Mouse (Mus musculus) heart, adult 9 months (tissue): ENCODE data around the gene Bloc1s4.

Experiments
- DNase-seq, 2 experiments: peaks; one replicate each; pipeline ENCODE4 v3.0.0; 2022; ENCODE audit warnings: low spot score in 2 of 2

Bloc1s4 gene

GRCm38 (mm10) chr5:36719601-36720000, 28.8 kb downstream of the Bloc1s4 start:
- DNase-seq, result no peak

DNA sequence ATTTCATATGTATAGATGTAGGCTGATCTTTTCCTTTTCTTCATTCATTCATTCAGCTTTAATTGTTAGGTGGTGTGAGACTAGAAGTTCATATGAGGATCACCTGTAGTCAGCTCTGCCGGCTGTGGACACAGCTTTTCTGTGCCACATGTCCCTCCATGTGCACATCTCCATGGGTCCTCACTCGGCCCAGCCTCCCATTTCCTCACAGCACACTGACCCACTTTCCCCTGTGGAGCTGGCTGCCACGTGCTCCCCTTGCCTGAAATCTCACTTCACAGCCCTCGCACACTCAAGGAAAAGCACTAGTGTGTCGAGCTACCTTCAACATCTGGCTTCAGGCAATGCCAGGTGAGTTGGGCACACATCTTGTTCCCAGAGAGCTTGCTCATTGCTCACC, 29.3 kb downstream of the Bloc1s4 start:
- no peak for DNase-seq

DNA sequence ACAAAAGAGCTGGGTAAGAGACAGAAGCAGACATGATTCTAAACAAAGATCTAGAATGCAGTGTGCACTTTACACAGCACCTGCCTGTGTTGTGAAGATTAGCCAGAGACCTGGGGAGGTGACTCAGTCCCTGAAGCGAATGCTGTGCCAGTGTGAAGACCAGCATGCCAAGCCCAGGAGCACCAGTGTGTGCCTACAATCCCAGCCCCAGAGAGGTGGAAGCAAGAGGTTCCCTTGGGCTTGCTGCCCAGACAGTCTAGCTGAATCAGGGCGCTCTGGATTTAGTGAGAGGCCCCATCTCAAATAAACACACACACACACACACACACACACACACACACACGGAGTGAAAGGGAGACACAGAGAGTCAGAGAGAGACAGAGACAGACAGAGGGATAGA, 30.6 kb downstream of the Bloc1s4 start:
- no peak for DNase-seq

DNA sequence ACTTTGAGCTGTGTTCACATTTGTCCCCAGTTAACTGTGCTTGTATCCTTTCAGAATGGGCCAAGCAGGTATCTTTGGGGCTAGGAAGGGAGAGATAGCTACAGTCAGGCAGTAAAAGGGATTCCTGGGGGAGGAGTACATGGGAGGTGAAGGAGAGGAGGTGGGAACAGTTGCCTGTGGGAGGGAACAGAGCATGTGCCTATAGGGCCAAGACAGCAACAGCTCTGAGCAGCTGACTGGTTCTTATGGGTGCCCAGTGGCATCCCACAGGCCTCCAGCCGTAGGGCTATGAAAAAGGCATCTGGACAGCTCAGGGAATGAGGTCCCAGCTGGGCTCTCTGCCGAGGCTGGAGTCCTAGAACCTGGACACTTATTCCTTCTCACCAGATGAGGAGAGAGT, 31.6 kb downstream of the Bloc1s4 start:
- no peak for DNase-seq

DNA sequence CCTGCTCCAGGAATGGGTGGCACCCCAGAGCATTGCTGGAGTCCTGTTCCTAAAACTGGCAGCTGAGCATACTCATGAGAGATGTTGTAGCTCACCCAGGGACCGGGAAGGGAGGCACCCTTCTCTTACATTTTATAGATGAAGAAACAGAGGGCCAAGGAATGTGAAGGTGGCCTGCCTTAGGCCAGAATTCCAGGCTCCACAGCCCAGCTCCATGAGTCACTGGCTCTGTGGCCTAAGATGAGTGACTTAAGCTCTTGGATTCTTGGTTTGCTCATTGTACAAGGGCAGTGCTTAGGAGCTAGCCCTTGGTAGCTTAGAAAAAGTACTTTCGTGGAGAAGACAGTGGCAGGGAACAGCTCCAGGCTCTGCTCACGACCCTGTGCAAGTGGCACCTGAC, 33.6 kb downstream of the Bloc1s4 start:
- no peak for DNase-seq

DNA sequence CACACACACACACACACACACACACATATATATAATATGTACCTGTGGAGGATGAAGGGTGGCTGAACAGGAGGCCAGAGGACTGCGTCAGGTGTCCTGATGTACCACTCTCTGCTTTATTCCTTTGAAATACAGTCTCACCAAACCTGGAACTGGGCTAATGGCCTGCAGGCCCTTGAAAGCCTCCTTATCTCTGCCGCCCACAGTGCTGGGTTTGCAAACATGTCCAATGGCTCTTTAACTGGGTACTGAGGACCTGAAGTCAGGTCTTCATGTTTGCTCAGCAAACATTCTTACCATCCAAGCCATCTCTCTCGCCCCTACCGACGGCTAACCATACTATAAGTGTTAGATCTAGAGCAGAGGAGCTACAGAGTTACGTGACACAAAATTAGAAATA, 34.8 kb downstream of the Bloc1s4 start:
- no peak for DNase-seq

DNA sequence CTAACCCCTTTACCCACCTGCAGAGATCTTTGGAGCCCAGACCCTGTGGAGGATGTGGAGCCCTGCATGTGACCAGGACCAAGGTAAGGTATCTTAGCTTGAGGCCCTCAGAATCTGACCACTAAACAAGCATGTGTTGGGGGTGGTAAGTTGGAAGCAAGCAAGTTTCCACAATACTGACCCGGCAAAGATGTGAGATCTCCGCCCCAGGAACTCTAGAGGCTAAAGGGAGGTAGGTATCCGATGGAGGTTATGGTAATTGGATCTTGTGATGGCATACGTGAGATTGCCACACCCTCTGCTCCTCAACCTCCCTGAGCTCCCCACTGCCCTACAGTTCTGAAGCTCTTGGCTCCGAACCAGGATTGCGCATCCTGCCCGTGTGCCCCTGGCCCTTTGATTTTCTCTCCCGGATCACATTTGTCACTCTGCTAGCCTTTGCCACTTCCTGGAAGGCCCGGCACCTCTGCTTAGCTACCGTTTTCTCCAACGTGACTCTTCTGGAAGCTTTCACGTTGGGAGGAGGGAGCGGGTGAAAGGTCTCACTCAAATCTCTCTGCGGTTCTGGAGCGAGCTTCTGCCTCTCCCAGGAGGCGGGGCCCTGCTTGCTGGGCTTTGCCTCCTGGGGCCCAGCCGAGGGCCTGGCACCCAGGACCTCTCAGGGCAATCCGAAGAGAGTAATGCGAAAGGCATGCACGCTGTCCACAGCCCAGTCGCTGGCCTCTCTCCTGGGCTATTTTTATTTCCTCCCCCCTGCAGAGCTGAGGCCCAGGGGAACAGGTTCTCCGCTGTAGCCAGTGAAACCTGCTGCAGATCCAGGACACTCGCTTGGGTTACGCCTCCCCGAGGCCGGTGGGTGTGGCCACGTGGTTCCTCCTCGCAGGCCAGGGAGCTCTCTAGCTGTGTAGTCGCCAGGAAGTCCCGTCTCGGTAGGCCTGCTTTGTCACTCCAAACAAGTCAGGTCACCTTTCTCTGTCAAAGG, 35.6 kb downstream of the Bloc1s4 start:
- DNase-seq, result peak; percentile 95

- peak in 1 of 2 experiments; percentile 59 for DNase-seq
These were observed 36.6 kb downstream of the Bloc1s4 start for GRCm38 (mm10) chr5:36711863-36712262.

DNA sequence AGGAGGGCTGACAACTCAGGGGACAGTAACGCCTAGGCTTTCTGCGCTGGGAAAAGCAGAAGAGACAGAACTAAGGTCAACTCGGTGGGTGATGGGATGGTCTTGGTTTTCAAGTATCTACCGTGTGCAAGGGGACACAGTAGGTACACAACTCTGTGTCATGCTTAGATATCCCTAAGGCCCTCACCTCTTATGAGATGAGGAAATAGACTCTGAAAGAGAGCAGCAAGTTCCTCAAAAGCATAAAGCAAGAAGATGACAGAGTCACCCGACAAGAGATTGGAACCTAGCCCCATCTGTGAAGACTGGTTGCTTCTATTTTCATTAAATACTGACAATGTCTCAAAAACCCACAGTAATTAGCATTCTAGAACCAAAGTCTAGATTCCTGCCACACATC, 42.7 kb downstream of the Bloc1s4 start:
- no peak for DNase-seq

DNA sequence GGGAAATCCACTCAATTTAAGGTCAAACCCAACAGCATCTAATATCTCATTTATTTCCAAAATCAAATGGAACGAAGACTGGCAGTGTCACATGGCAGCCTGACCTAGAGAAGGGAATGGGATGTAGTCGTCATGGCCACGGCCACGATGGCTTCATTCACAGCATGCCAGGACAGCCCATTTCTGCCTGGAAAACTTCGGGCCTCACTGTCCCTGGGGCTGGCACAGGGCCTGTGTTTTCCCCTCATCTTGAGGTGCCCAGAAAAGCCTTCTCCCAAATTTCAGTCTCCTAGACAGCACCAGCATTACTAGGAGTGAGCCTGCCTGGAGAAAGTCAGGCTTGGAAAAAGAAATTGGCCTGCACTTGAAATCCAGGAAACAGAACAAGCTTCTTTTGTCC, 43.1 kb downstream of the Bloc1s4 start:
- DNase-seq, result no peak

- no peak for DNase-seq
These were observed 43.8 kb downstream of the Bloc1s4 start for GRCm38 (mm10) chr5:36704684-36705083.

GRCm38 (mm10) chr5:36700939-36701620, 47.4 kb downstream of the Bloc1s4 start:
- no peak for DNase-seq

DNA sequence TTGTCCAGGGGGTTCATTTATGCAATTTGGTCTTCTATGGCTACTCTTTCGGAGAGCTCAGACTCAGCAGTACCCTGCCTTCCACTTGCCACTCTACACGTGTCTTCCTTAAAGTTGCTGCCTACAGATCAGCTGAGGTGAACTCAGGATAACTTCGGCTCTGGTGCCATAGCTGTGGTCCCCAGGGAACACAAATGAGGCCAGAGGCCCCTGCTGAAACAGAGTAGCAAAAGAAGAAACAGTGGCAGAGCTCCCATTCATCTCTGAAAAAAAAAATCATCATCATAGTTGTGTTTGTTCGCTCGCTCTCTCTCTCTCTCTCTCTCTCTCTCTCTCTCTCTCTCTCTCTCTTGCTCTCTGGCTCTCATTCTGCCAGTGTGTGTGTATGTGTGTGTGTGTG, 49.8 kb downstream of the Bloc1s4 start:
- DNase-seq, result no peak

DNA sequence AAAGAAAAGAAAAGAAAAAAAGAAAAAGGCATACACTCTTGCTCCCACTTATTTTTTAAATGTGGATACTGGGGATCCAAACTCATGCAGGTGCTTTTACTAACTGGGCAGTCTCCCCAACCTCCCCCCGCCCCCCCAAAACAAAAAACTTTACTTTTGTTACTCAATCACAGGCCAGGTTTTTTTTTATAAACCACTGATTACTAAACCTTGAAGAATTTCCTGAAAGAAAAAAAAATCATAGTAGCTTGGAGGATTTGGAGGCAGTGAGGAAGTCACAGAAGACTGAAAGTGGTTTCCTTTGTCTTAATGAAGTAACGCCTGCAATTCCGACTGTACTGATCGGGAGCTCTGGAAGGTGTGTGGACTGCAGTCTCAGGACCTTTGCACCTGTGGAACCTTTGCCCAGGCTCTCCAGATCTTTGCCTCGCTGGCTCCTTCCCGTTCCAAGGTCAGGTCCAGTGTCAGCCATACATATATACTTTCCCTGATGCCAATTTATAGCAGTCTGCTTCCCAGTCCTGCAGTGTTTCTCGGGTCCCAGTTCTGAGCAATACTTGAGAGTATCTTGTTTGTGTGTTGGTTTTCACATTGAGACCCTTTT, 50.3 kb downstream of the Bloc1s4 start:
- no peak for DNase-seq
